Mouse (Mus musculus): ENCODE data around the gene D930020B18Rik. TPM values are rescaled to one million over a fixed set of nuclear protein-coding genes. Genes with fewer than 3 reads are reported as not detected.

The D930020B18Rik gene
- total RNA-seq, 2 experiments from 2014 or later, result not detected

DNA sequence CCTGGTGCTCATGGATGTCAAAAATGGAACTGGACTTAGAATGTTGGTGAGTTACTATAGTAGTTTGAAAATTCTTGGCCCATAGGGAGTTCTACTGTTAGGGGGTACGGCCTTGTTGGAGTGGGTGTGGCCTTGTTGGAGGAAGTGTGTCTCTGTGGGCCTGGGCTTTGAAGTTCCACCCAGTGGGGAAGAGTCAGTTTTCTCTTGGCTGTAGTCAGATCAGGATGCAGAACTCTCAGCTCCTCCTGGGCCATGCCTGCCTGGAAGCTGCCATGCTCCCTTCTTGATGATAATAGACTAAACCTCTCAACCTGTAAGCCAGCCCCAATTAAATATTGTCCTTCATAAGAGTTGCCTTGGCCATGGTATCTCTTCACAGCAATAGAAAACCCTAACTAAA, 7.2 kb upstream of the D930020B18Rik start:
- no peak for ATAC-seq (replicated peaks; ENCODE audit: low FRiP score, low TSS enrichment, poor library complexity, severe bottlenecking)

DNA sequence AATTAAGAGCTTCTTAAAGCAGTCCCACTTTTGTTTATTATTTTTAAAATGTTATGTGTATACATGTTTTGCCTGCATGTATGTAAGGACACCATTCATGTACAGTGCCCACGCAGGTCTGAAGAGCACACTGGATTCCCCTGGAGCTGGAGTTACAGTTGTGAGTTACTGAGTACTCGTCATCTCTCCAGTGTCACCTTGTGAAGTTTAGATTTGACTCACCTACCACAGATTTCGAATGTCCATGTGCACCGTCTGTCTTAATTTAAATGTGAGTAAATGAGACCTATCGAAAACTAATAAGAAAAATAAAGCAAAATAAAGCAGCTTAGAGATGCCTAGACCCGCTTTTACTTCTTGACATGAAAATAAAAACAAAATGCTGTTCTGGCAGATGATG, 5.1 kb upstream of the D930020B18Rik start:
- no peak for ATAC-seq (replicated peaks; ENCODE audit: low FRiP score, low TSS enrichment, poor library complexity, severe bottlenecking)

DNA sequence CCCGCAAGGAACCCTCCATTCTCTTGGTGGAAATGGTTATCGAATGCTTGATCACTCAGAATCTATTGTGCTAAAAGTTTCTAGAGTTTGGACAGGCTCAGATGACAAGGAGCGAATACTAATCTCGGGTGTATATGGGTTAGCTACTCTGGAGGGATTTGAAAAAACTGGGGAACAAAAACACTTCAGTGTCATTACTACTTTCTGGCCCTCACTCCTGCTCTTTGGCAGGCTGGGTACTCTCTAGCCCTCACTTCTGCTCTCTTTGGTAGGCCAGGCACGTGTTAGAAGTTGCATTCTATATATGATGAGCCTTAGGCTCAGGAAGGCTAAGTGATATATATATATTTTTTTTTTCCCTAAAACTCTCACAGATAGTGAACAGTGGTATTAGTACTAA, 1.8 kb upstream of the D930020B18Rik start:
- ATAC-seq (replicated peaks; ENCODE audit: low FRiP score, low TSS enrichment, poor library complexity, severe bottlenecking), result no peak

DNA sequence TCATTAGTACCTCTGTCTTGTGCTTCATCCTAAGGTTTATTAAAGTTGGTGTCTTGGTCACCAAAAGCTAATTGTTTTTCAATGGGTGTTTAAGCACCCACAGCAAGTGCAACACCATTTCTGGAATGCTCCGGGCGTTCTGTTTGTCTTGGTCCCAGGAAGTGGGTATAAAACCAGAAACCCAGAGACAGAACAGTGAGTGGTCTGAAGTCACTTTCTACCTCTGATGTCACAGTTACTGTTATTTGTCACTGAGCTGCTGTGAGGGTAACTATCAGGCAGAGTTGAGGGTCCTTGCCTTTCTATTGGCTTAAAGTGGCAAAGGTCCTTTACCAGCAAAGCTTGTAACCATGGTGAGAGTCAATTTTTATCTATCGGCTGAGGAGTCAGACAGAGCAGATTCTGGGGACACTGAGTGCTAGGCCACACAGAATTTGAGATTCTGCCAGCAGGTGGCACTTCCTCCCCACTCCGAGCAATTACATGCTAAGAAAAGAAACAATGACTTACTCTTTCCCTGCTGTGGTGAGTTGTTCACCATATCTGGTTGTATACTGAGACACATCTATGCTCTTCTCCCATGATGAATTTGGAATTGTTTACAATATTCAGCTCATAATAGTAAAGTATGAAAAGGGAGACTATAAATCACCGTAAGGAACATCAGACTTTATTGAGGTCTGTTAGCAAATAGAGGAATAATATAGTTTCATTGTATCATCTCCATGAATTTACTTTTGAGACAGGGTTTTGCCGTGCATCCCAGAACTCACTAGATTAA, 1.0 kb upstream of the D930020B18Rik start:
- ATAC-seq (replicated peaks; ENCODE audit: low FRiP score, low TSS enrichment, poor library complexity, severe bottlenecking), result peak; percentile 76

DNA sequence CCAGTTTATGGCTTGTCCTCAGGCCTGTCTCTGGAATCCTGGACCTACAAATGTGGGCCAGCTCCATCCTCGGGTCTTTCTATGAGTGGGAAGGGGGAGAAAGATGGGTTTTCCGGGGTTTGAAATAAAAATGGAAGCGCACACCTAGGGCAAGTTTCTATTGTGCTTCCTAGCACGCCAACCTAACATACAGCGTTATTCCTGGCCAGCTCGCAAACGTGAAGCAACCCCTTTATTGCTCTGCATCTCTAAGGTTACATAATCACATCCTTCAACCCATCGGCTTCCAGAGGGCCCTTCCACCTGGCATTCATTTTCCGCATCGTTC, 480 bp upstream of the D930020B18Rik start:
- no peak for ATAC-seq (replicated peaks; ENCODE audit: low FRiP score, low TSS enrichment, poor library complexity, severe bottlenecking)

DNA sequence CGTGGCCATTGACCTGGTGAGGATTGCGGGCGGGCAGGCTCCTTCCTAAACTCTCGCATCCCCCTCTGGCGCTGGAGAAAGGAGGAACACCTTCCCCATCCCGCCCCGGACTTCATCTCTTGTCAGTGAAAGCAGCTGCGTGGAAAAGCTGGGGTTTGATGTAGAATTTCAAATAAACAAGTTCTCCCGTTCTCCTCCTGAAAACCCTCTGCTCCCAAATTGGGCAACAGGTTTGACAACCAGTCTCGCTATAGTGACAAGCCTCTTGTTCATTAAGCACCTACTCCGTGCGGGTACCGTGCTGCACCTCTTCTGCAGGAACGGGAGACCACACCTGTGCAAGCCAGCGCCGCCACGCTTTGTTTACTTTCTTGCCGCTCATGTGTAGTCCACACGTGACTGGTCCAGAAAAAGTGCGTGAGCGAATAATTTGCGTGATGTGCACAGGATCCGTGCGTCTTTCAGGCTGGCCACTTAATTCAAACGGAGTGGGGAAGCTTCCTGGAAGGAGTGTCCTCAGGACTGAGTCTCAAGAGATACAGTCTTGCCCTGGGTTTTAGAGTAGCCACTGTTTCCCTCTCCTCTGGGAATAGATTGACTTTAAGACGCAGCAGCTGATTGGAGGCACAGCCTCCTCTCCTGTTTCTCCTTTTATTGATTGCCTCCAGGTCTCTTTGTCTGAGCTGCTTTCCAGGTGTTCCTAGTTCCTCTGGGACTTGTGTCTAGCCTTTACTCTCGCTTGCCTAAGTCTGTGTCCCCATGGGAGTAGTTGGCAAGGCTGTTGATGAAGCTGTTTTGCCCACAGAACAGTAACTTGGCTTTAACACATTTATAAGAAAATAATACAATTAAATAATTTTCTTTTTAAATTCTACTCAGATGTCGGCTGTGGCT, 913 bp downstream of the D930020B18Rik start:
- 0 out of 2 replicates have a peak, but pooled peaks have one; percentile 7 for ATAC-seq (replicated peaks; ENCODE audit: low FRiP score, low TSS enrichment, poor library complexity, severe bottlenecking)

DNA sequence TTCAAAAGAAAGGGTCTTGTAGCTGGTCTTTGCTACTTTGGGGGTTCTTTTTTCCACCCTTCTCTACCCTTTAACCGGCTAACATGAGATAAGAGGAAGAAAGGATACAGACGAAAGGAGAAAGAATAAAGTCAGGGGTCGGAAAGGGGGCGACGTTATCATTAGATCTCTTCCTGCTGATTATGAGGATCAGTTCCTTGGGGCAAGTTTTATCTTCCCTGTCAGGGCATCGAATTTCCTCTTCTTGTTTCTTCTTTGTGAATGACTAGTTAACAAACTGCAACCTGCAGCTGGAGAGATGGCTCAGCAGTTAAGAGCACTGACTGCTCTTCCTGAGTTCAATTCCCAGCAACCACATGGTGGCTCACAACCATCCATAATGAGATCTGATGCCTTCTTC, 4.9 kb downstream of the D930020B18Rik start:
- ATAC-seq (replicated peaks; ENCODE audit: low FRiP score, low TSS enrichment, poor library complexity, severe bottlenecking), result no peak

DNA sequence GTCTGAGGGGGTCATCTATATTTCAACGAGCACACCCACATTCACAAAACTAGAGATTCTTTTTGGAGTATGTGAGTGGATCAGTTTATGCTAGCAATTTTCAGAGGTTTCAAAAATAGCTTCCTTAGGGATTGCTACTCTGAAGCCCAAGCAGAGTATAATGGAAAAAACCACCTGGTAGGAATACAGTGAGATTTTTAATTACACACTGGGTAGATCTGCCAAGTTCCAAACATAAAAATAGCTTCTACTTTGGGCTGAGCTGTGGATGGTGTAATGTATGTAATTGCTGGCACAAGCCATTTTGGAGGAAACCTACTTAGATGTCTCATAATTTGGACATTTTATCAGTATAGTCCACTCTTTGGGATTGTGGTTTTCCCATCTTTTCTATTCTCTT, 11.7 kb downstream of the D930020B18Rik start:
- ATAC-seq (replicated peaks; ENCODE audit: low FRiP score, low TSS enrichment, poor library complexity, severe bottlenecking), result no peak

DNA sequence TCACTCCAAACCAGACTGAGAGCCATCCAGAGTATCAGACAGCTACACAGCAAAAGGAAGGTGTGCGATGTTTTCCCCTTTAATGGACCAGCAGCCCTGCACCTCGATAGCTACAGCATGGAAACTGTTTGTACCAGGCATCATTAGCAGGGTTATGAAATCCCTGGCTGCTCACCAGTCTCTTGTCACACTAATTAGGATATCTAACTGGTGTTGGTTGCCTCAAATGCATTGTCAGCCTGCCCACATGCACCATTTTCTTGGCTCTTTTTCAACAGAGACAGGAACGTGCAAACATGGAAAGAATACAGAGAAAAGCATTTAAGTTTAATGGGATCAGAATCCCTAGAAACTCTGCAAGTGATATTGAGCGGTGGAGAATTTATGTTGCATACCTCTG, 14.5 kb downstream of the D930020B18Rik start:
- no peak for ATAC-seq (replicated peaks; ENCODE audit: low FRiP score, low TSS enrichment, poor library complexity, severe bottlenecking)

DNA sequence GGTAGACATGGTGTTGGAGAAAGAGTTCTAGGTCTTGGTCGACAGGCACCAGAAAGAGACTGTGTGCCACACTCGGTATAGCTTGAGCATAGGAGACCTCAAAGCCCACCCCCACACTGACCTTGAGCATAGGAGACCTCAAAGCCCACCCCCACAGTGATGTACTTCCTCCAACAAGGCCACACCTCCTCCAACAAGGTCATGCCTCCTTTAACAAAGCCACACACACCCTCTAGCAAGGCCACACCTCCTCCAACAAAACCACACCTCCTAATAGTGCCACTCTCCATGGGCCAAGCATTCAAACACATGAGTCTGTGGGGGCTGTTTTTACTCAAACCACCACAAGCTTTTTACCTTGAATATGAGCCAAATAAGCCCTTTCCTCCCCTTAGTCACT, 21.3 kb downstream of the D930020B18Rik start:
- ATAC-seq (replicated peaks; ENCODE audit: low FRiP score, low TSS enrichment, poor library complexity, severe bottlenecking), result no peak

DNA sequence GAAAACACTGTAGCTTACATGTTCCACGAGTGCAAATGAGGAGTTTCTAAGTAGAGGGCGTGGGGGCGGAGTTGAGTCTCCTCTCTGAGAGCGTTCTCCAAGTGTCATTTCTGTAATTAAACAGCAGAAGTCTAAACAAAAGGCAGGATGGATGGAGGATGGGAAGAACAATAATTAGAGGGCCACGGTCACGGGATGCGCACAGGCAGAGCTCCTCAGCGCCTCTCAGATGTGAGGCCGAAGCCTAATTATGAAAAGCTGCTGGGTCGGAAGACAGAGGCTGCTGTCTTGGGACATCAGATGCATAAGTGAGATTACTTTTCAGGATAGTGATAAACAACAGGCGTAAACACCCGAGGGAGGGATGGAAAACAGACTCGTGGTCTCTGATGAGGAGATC, 22.2 kb downstream of the D930020B18Rik start:
- ATAC-seq (replicated peaks; ENCODE audit: low FRiP score, low TSS enrichment, poor library complexity, severe bottlenecking), result no peak

DNA sequence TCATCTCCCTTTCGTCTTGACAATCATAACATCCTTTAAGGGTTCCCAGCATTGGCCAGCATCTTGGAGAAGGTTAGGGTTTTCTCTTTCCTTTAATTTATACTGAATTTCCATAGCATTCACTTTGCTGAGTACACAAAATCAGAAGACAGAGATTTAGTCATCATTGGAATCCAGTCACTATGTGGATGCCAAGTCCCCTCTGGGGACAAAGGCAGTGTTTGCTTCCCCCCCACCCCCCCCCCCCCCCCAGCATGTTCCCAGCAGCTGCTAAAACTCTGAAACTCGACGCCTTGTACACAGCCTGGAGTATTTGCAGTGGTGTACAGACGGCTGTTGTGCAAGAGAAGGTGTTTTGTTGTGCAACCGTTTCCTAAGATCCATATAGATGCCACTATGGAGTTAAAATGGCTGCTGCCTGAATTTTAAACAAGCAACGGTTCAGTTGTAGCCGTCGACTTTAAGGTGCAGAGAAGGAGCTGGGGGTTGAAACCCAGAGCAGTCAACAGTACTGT, 24.3 kb downstream of the D930020B18Rik start:
- no peak for ATAC-seq (replicated peaks; ENCODE audit: low FRiP score, low TSS enrichment, poor library complexity, severe bottlenecking)

DNA sequence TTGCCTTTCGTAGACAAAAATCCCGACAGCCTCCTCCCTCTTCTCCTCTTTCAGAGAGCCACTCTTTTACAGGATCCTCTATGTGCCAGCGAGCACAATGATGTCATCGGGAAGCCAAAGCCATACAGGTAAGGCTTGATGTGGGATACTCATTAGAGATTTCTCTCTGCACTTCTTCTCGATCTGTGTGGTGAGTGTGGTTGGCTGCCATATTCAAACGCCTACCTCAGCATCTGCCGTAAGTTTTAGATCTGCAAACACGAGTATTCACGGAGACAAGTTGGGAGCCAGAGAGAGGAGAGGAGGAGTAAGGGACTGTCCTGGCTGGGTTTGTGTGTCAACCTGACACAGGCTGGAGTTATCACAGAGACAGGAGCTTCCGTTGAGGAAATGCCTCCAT, 27.7 kb downstream of the D930020B18Rik start:
- no peak for ATAC-seq (replicated peaks; ENCODE audit: low FRiP score, low TSS enrichment, poor library complexity, severe bottlenecking)

DNA sequence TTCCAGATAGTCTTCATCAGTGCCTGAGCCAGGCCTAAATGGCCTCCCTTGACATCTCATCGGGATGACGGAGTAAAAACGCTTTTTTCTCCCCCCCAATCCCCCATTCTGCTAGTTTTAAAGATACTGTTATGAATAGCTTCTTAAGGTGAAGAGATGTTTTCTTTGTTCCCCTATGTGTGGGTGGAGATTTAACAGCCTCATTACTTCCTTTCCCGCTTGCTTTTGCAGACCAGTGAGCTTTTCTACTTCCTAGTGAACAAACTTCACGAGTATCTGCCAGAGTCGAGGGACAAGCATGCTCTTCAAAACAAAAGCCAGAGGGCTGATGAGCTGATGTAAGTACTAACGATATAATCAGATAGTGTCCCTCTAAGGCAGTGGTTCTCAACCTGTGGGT, 35.6 kb downstream of the D930020B18Rik start:
- 0 out of 2 replicates have a peak, but pooled peaks have one; percentile 18 for ATAC-seq (replicated peaks; ENCODE audit: low FRiP score, low TSS enrichment, poor library complexity, severe bottlenecking)

DNA sequence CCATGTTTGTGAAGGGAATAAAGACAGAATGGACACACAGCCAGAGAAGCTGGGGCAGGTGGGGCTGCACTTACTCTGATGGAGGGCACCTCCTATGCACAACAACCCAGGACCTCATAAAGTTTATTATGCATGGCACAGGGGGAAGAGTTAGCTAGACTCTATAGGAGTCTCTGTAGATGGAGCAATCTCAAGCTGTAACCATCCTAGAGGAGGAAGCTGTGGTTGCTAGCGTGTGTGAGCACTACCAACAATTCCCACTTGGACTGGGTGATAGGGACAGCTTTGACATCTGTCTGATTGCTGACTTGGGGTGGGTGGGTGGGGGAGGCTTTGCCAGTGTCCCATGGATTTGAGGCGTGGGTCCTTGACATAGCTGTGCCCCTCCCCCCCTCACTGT, 39.5 kb downstream of the D930020B18Rik start:
- no peak for ATAC-seq (replicated peaks; ENCODE audit: low FRiP score, low TSS enrichment, poor library complexity, severe bottlenecking)

DNA sequence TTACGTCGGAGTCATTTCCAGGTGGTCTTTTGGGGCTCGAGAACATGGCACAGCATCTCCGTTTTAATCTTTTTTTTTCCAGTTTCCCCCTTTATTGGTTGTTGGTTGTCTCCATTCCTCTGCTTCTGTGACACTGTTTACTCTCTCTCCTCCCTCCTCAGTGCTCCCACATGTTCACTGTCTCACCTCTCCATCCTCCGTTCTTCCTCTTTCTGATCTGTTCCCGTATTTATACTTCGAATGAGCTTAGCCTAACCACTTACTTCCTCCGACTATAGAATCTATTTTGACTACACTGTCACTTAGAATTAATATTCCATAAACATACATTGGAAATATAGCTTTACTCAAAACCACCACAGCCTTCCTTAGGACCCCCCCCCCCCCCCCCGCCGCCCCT, 41.2 kb downstream of the D930020B18Rik start:
- no peak for ATAC-seq (replicated peaks; ENCODE audit: low FRiP score, low TSS enrichment, poor library complexity, severe bottlenecking)

DNA sequence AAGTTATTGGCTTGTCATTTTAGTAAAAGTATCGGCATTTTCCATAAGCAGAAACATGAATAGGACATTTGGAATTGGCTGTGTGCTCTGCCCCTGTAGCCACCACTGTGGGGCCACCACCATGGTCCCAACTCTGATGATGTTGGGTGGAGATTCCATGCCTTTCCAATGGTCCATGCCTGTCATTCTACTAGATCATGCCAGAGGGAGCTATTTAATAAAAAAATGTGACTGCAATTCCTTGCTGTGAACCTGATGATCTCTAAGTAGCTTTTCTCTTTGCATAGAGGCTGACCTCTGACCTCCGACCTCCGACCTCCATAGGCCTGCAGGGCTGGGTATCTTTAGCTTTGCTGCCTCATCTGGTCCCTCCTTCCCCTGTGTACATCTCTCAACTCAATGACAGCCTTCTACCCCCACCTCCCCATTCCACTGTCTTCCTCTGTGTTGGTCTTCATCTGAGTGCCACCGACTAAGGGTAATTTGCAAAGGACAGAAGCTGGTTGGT, 44.8 kb downstream of the D930020B18Rik start:
- ATAC-seq (replicated peaks; ENCODE audit: low FRiP score, low TSS enrichment, poor library complexity, severe bottlenecking), result no peak

DNA sequence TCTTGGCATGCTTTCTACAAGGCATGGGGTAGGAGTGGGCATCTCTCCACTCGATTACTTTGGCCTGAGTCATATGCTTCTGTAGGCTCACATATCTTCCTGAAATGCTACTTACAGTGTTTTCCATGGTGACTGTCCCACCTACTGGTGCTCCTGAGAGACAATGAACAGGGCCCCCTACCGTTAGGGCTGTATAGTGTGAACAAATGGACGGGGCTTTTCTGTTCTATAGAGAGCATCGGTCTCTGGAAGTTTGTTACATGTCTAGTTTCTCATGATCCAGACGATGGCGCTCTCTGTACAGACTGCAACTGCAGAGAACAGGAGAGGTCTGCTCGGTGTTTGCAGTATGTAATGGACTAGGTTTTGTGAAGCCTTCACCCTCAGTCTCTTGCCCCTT, 46.1 kb downstream of the D930020B18Rik start:
- no peak for ATAC-seq (replicated peaks; ENCODE audit: low FRiP score, low TSS enrichment, poor library complexity, severe bottlenecking)

DNA sequence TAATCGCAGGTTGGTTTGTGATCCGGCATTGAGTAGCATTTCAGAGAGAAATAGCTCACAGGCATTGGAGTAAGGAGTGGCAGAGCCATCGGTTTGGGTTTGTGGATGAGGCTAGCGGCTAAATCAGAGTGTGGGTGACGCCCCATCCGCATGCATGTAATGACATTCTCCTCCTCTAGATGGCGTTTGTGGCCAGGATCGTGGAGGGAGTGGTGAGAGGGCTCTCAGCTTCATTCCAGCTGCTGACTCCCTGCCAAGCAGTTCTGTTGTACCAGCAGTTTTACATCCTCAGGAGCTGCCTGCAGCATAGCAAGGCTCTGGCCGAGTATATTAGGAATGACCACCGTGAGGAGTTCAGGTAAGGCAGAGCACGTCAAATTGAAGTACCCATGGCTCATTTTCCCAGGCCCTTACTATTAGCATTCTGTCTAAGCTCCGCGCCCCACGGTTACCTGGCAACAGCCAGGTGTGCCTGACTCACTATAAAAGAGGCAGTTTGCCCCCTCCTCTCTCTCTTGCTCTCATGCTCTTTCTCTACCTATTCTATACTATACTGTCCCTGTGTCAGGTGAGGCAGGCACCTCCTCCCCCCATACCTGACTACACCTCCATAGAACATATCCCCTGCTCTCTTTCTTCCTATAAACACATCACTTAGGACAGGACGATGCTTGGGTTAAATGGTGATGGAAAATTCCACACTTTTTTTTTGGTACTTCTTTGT, 48.4 kb downstream of the D930020B18Rik start:
- peak; percentile 74 for ATAC-seq (replicated peaks; ENCODE audit: low FRiP score, low TSS enrichment, poor library complexity, severe bottlenecking)
